Mouse (Mus musculus): Measurements from ENCODE around the gene Tescl. TPM values are rescaled to one million over a fixed set of nuclear protein-coding genes. Genes with fewer than 3 reads are reported as not detected.
A peak's percentile ranks its signal among the peaks of the same experiment; 100 is the strongest.

Tescl gene
- total RNA-seq, 2 experiments from 2014 or later = not detected

GRCm38 (mm10) chr7:24316567-24317092, 17.1 kb downstream of the Tescl start, which contains the start of gene Zfp94:
Zfp94 (minus strand) TSS chr7:24316666.
- peak; percentile 95 for ATAC-seq (replicated peaks; ENCODE audit: low FRiP score, low TSS enrichment, poor library complexity, severe bottlenecking)

GRCm38 (mm10) chr7:24315726-24316566, 17.8 kb downstream of the Tescl start:
- ATAC-seq (replicated peaks; ENCODE audit: low FRiP score, low TSS enrichment, poor library complexity, severe bottlenecking) = peak; percentile 63

- peak; percentile 76 for ATAC-seq (replicated peaks; ENCODE audit: low FRiP score, low TSS enrichment, poor library complexity, severe bottlenecking)
These were observed 32.9 kb downstream of the Tescl start, which contains the start of gene Zfp61 for GRCm38 (mm10) chr7:24300771-24301282. Zfp61 (minus strand) TSS chr7:24301232.

GRCm38 (mm10) chr7:24299823-24300481, 33.8 kb downstream of the Tescl start:
- ATAC-seq (replicated peaks; ENCODE audit: low FRiP score, low TSS enrichment, poor library complexity, severe bottlenecking) = no peak

- ATAC-seq (replicated peaks; ENCODE audit: low FRiP score, low TSS enrichment, poor library complexity, severe bottlenecking) = peak; percentile 95
These were observed 34.6 kb downstream of the Tescl start for GRCm38 (mm10) chr7:24298973-24299708.

- ATAC-seq (replicated peaks; ENCODE audit: low FRiP score, low TSS enrichment, poor library complexity, severe bottlenecking) = no peak
These were observed 35.1 kb downstream of the Tescl start for GRCm38 (mm10) chr7:24298635-24298972.

- ATAC-seq (replicated peaks; ENCODE audit: low FRiP score, low TSS enrichment, poor library complexity, severe bottlenecking) = no peak
These were observed 36.2 kb downstream of the Tescl start for GRCm38 (mm10) chr7:24297361-24298095.

- no peak for ATAC-seq (replicated peaks; ENCODE audit: low FRiP score, low TSS enrichment, poor library complexity, severe bottlenecking)
These were observed 37.4 kb downstream of the Tescl start for GRCm38 (mm10) chr7:24296386-24296785.

GRCm38 (mm10) chr7:24295376-24295775, 38.4 kb downstream of the Tescl start:
- ATAC-seq (replicated peaks; ENCODE audit: low FRiP score, low TSS enrichment, poor library complexity, severe bottlenecking) = no peak

- ATAC-seq (replicated peaks; ENCODE audit: low FRiP score, low TSS enrichment, poor library complexity, severe bottlenecking) = no peak
These were observed 39.0 kb downstream of the Tescl start for GRCm38 (mm10) chr7:24294763-24295162.

- no peak for ATAC-seq (replicated peaks; ENCODE audit: low FRiP score, low TSS enrichment, poor library complexity, severe bottlenecking)
These were observed 40.5 kb downstream of the Tescl start for GRCm38 (mm10) chr7:24293061-24293851.

- no peak for ATAC-seq (replicated peaks; ENCODE audit: low FRiP score, low TSS enrichment, poor library complexity, severe bottlenecking)
These were observed 42.2 kb downstream of the Tescl start for GRCm38 (mm10) chr7:24291387-24292090.

GRCm38 (mm10) chr7:24290106-24290693, 43.5 kb downstream of the Tescl start:
- no peak for ATAC-seq (replicated peaks; ENCODE audit: low FRiP score, low TSS enrichment, poor library complexity, severe bottlenecking)

GRCm38 (mm10) chr7:24288512-24288911, 45.2 kb downstream of the Tescl start:
- no peak for ATAC-seq (replicated peaks; ENCODE audit: low FRiP score, low TSS enrichment, poor library complexity, severe bottlenecking)

- no peak for ATAC-seq (replicated peaks; ENCODE audit: low FRiP score, low TSS enrichment, poor library complexity, severe bottlenecking)
These were observed 46.1 kb downstream of the Tescl start for GRCm38 (mm10) chr7:24287670-24288069.

- ATAC-seq (replicated peaks; ENCODE audit: low FRiP score, low TSS enrichment, poor library complexity, severe bottlenecking) = no peak
These were observed 46.8 kb downstream of the Tescl start for GRCm38 (mm10) chr7:24286916-24287315.

GRCm38 (mm10) chr7:24286090-24286489, 47.6 kb downstream of the Tescl start:
- ATAC-seq (replicated peaks; ENCODE audit: low FRiP score, low TSS enrichment, poor library complexity, severe bottlenecking) = 0 out of 2 replicates have a peak, but pooled peaks have one; percentile 37
